Mouse (Mus musculus) liver, postnatal 0 days (tissue): ENCODE data around the gene Vat1.

Experiments used
- CTCF ChIP-seq: sonication (generic); IDR thresholded peaks from 2 replicates; pipeline ENCODE4 v1.5.1; 2016; ENCODE audit warnings: antibody characterized with exemption, low read depth
- EP300 ChIP-seq: IDR thresholded peaks from 2 replicates; pipeline ENCODE4 v1.6.1; 2016; ENCODE audit warnings: antibody characterized with exemption, low read depth, mild to moderate bottlenecking

DNA sequence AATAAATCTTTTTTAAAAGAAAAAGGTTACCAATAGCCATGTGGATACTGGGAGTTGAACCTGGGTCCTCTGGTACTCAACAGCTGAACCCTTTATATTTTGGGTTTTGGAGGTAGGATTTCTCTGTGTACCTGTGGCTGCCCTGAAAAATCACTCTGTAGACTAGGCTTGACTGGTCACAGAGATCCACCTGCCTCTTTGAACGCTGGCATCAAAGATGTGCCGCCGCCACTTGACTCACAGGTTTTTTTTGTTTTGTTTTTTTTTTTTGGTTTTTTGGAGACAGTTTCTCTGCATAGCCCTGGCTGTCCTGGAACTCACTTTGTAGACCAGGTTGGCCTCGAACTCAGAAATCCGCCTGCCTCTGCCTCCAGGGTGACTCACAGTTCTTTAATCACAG lies 18.2 kb downstream of the Vat1 start:
- no peak for TF ChIP-seq CTCF
- TF ChIP-seq EP300, result no peak
